In the genomic region with DNA sequence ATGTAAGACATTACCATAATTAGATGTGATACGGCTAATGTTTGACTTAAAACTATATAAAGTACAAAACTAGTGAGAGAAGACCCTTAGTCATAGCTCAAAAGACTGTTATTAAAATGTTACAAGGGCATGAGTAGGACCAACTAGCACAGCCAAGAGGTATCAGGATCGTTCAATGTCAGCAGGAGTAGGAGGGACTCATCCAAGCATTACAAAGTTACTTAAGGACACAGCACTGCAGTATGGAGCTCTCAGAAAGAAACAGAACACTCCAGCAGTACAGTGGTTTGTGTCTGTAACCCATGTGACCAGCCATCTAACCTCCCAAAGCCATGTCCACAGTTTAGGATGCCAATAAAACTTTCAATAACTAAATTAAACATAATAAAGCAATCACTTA, we compare ENCODE assay signal across 22 mouse cellular contexts.
"Had no signal": no experiment of that assay in that cellular context is flagged by ENCODE, and none has a peak within 500 bp of the region (broad histone marks: within the 10 kb centered on the region; RNA-seq: fewer than 3 reads in every experiment).

No protein-coding gene starts in this region.

- H3K9me3 ChIP-seq: lung, embryonic 15.5 days; megakaryocyte, embryonic 14.5 days; midbrain, embryonic 10.5 days; midbrain, embryonic 13.5 days; neural tube, embryonic 13.5 days had no signal

- H3K9ac ChIP-seq: liver, embryonic 14.5 days; liver, postnatal 0 days; lung, embryonic 15.5 days; midbrain, embryonic 13.5 days; neural tube, embryonic 13.5 days had no signal

- ATAC-seq: inflammation-experienced regulatory T-cells, adult 6 months; intestine, embryonic 16.5 days; liver, postnatal 0 days; midbrain, embryonic 13.5 days; midbrain, embryonic 16.5 days had no signal

- H3K4me1 ChIP-seq: lung, embryonic 15.5 days; megakaryocyte, embryonic 14.5 days had no signal

- H3K27ac ChIP-seq: left cerebral cortex, adult 2 months; liver, embryonic 14.5 days; lung, embryonic 15.5 days; midbrain, embryonic 10.5 days; midbrain, embryonic 13.5 days; neural tube, embryonic 13.5 days; stomach, postnatal 0 days had no signal

- H3K36me3 ChIP-seq: lung, embryonic 15.5 days; midbrain, embryonic 10.5 days; midbrain, embryonic 13.5 days; neural tube, embryonic 13.5 days had no signal

- H3K4me2 ChIP-seq: lung, embryonic 15.5 days; midbrain, embryonic 13.5 days; neural tube, embryonic 13.5 days had no signal

- DNase-seq: kidney, adult 8-10 months; kidney, postnatal 25 days; layer of hippocampus, postnatal 36 days; liver, postnatal 0 days; lung, postnatal 10 days; lung, postnatal 36 days; right cerebral cortex, adult 18-20 months; right cerebral cortex, postnatal 14 days; right cerebral cortex, postnatal 4 days; thymus, postnatal 25 days had no signal

- H3K27me3 ChIP-seq: lung, embryonic 15.5 days; megakaryocyte, embryonic 14.5 days; midbrain, embryonic 13.5 days; neural tube, embryonic 13.5 days had no signal

- H3K4me3 ChIP-seq: left cerebral cortex, adult 2 months; lung, embryonic 15.5 days; megakaryocyte, embryonic 14.5 days; midbrain, embryonic 10.5 days; midbrain, embryonic 13.5 days; myocyte; neural tube, embryonic 13.5 days had no signal
